Mouse (Mus musculus): Measurements from ENCODE around the gene Rnf43.

Rnf43 gene

DNA sequence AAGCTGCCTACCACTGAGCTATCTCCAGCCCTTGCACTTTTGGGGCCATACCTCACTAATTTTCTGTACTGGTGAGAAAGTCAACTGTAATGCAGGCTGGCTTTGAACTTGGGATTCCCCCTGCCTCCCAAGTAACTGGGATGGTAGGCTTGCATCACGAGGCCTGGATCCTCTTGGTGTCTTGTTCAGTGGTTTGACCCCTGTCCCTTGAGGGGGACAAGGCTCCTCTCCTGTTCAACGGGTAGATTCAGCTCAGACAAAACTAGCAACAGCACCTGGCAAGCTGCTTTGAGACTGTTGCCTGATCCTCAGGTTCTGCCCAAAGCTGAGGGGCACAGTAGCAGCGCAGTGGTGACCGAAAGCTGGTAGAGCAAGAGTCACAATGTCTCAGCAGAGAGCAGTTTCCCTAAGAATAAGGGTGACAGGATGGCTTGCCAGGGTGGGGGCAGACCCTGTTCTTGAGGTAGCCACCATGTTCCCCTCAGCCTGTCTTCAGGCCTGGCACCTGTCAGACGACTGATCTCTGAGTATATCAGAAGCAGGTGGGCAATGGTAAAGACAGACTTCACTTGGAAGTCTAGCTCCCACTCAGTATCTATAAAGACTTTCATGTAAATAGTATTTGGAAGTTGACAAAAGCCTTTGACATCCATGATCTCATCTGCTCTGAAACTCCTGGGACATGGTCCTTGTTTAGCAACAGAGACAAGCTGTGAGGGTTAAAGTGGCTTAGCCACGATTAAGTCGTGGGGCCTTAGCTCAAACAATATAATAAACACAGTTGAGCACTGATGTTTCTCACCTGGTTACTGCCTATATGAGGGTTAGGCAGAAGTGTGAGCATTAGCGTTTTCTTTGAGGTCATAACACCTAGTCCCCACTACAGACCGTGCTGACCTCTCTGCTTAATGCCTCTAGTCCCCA lies 83.4 kb downstream of the Rnf43 start:
- DNase-seq (ENCODE audit: low spot score in 2 of 2), result no peak

DNA sequence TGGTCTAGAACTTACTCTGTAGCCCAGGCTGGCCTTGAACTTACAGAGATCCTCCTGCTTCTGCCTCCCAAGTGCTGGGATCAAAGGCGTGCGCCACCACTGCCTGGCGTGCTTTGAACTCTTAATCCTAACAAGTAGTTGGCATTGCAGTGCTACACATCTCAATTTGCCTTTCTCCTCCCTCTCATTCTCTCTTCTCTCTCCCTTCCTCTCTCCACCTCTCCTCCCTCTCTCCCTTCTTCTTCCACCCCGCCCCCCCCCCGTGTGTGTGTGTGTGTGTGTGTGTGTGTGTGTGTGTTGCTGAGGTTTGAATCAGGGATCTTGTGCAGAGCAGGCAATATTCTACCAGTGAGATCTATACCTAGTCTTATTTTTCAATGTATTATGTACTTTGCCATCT lies 84.8 kb downstream of the Rnf43 start:
- no peak for DNase-seq (ENCODE audit: low spot score in 2 of 2)

DNA sequence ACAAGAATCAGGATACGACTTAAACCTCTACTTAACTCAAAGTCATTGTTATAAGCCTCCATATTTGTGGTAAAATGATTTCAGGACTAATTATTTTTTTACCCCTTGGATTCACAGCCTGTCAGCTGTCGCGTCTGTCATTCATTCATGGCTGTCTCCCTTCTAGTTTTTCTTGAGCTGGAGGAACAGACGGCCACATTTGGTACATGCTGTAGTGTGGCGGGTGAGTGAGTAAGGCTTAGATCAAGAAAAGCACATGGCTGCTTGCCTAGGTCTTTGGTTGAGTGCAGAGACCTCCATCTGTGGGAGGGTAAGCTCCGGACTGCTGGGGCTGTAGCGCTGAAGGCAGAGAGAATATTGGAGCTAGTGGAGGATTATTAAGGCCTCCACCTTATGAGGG lies 85.2 kb downstream of the Rnf43 start:
- DNase-seq (ENCODE audit: low spot score in 2 of 2), result no peak

DNA sequence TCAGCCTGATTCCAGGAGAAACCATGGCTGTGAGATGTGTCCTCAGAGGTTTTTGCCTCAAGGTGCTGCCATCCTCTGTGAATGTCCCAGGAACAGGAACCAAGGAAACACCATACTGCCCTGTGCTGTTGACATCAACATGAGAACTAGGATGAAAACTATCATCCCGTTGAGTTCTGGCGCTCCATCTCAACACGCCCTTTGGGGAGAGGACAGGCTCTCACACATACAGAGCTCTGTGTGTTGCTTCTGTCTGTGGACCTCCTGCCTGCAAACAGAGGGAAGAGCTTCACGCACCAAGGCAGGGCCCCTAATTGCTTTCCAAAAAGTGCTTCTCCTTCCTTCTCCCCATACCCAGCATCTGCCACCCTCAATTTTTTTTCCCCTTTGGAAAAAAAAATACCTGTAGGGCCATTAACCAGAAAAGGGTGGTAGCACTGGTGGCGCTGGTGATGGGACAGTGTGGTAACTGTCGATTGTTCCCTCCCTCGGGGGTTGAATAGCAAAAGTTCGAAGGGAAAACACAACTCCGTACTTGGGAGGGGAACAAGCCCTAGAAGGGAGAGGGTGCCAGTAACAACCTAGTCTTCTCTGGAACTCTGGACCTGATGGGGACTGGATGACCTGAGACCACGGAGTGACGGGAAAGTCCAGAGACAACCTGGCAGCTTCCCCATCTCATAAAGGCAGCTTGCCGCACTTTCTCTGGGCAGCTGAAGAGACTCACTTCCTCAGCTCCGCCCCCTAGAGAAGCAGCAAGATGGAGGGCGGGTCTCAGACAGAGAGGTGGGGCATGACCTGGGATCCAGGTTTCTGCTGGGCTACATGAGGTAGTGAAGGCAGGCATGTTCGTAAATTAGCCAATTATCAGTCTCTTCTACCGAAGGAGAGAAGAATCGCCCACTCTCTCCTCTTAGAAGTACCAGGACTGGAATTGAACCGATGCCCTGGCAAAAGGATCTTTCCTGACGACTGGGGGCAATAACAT lies 85.9 kb downstream of the Rnf43 start:
- no peak for DNase-seq (ENCODE audit: low spot score in 2 of 2)

DNA sequence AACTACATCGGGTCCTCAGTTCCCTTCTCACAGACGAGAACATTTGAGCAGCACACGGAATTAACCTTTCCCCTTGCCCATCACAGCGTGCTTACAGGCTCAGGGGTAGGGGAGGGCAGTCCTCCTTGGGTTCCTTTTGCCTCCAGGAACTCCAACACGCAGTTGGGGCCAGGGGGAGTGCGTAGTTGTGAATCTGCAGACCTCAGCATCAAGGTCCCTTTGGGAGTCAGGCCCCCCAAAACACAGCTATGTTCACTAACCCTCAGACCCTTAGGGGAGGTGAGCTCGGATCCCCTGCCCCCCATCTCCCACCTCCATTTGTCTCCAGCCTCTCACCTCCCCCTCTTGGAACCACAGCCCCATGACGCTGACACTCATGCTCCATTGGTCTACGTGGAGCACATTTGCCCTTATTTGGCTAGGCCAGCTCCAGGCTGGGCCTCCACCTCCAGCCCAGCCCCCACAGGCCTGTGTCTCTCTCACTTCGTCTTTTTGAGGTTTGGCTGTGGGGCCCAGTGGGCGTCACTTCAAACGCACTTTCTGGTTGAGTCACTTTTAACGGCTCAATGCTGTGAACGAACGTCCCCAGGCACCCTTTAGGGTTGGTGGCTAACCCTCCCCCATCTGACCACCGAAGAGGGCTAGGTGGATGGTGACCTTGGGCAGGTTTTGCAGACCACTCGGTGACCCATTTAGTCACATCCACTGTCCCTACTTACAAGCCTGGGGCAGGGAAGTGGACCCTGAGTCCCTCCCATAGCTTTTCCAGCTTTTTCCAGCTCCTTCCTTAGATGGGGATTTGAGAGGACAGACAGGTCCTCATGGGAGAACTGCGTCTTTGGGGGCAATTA lies 86.9 kb downstream of the Rnf43 start:
- DNase-seq (ENCODE audit: low spot score in 2 of 2), result peak; percentile 33 to 46

GRCm38 (mm10) chr11:87750043-87750421 lies 87.5 kb downstream of the Rnf43 start:
- no peak for DNase-seq (ENCODE audit: low spot score in 2 of 2)

- DNase-seq (ENCODE audit: low spot score in 2 of 2), result no peak
Observed at GRCm38 (mm10) chr11:87750521-87750920, 88.0 kb downstream of the Rnf43 start.

DNA sequence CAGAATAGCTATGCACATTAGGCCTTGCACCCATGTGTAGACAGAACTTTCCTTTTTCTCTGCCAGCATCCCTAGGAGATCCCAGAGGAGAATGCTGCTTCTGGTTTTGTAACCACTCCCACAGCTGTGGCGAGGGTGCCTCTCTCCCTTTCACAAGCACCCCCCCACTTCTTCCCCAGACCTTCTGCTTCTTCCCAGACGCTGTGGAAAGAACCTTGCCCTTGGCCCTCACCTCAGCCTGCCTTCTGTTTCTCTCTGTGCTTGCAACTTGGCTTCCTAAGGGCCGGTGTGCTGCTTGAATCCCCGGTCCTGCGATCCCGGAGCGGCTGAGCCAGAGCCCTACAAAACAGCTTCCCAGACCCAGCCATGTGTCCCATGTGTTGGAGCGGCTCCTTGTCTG lies 88.5 kb downstream of the Rnf43 start:
- DNase-seq (ENCODE audit: low spot score in 2 of 2), result no peak

GRCm38 (mm10) chr11:87751491-87751966 lies 89.0 kb downstream of the Rnf43 start:
- DNase-seq (ENCODE audit: low spot score in 2 of 2), result no peak

- no peak for DNase-seq (ENCODE audit: low spot score in 2 of 2)
Observed at GRCm38 (mm10) chr11:87752307-87752706, 89.8 kb downstream of the Rnf43 start.

DNA sequence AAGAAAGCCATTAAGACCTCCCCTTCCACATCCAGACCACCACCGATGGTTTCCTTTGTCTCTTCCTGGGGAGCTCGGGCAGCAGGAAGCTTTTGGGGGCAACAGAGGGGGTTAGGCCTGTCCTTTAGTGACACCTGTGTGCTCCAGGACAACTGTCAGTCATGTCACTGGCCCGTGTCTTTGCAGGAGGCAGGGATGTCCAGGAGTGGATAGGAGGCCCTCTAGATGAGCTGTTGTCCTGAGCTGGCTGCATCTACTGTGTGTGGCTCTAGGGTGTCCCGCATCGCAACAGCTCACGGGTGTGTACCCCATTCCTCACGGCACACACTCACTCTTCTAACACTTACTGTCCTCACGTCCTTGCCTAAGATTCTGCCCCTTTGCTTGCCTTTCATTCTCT lies 90.7 kb downstream of the Rnf43 start:
- DNase-seq (ENCODE audit: low spot score in 2 of 2), result no peak

DNA sequence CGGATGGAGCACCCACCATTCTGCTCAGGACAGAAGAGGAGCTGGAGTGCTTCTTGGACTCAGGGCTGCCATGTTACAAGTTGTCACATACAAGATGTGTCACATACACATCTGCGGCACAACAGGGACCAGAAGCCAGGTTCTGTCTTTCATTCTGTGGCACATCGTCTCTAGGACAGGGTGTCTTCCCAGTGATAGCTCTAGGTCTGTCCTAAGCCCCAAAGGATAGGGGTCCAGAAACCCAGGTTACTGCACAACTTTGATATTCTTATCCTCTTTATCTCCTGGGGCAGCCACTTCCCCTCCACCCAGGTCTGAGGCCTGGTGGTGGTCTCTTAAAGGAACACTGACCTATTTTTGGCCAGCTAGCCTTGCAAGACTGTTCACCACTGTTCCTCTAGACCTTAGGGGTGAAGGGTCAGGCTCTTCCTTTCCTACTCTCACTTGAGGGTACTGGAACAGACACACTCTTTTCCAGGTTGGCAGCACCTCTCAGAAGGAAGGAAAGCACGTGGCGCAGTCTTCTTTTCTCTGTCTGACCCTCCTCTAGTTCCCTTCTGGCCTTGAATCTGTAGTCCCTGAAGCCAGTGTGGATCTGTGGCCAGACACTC lies 91.5 kb downstream of the Rnf43 start:
- no peak for DNase-seq (ENCODE audit: low spot score in 2 of 2)

- no peak for DNase-seq (ENCODE audit: low spot score in 2 of 2)
Observed at GRCm38 (mm10) chr11:87754603-87755002, 92.1 kb downstream of the Rnf43 start.

DNA sequence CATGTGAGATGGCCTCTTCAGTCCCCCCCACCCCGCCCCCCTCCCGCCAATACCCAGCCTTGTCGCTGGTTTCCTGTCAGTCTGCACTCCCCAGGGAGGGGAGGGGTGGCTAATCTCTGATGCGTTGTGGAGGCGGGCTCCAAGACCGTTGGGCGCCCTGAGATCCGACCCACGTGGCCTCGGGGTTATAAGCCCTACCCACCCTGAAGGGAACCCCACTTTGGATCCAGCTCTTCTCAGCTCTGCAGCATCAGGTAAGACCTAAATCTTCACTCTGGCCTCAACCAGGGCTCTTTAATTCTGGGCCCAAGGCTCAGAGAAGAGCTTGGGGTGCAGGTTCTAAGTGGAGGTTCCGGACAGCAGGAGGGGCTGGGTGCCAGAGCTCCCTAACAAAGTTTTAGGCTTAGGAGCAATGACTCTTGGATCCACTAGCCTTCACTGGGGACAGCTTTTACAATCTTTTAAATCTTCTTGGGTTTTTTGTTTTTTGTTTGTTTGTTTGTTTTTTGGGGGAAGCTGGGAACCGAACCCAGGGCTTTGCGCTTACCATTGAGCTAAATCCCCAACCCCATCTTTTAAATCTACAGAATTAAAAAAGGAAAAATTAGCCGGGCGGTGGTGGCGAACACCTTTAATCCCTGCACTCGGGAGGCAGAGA lies 93.0 kb downstream of the Rnf43 start:
- no peak for DNase-seq (ENCODE audit: low spot score in 2 of 2)

DNA sequence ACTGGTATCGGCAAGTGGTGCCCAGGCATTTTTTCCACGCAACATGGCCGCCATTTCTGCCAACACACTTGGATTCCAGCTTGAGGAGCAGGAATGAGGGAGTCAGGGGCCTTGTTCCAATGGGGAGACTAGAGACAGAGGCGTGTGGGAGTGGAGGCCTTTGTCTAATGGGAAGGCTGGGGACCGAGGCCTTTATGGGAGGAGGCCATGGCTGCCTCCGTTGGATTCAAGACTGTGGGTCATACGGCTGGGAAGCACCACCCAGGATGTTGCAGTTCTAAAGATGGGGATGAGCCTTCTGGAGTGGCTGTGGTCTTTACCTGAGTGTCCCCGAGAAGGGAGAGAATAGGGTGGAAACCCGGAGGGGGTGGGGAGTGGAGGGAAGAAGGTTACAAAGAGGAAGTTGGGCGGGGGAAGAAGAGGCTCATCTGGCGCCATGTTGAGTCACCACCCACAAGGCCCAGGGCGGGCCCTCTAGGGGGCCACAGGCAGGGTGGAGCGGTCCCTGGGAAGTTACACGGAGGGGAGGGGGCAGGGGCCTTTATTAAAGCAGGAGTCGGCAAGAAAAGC lies 93.8 kb downstream of the Rnf43 start:
- no peak for DNase-seq (ENCODE audit: low spot score in 2 of 2)

DNA sequence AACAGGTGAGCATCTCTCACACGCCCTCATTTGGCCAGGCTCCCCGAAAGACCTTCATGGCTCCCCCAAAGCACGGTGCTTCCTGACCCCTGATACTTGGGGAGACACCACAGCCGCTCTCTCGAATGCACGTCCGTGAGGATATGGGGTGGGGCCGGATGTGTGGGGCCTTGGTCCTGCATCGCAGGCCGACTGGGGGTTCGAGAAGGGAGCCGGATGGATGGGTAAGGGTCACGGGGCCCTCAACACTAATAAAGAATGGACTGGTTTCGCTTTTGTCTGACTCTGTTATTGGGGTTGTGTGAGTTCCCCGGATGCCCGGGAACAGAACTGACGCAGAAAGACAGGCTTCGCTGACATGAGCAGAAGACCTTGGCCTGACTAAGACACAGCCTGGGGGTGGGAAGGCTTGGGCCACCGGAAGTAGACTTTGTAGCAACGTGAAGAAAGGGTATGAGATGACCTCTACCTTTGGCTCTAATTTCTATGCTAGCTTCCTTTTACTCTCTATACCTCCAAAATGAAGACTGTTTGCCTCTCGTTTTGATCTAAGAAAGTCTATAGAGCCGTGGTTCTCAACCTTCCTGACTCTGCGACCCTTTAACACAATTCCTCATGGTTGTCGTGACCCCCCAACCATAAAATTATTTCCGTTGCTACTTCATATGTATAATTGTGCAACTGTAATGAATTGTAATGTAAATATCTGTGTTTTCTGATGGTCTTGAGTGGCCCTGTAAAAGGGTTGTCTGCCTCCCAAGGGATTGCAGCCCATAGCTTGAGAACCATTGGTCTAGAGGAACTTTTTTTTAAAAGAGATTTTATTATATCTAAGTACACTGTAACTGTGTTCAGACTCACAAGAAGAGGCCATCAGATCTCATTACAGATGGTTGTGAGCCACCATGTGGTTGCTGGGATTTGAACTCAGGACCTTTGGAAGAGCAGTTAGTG lies 94.8 kb downstream of the Rnf43 start:
- no peak for DNase-seq (ENCODE audit: low spot score in 2 of 2)

DNA sequence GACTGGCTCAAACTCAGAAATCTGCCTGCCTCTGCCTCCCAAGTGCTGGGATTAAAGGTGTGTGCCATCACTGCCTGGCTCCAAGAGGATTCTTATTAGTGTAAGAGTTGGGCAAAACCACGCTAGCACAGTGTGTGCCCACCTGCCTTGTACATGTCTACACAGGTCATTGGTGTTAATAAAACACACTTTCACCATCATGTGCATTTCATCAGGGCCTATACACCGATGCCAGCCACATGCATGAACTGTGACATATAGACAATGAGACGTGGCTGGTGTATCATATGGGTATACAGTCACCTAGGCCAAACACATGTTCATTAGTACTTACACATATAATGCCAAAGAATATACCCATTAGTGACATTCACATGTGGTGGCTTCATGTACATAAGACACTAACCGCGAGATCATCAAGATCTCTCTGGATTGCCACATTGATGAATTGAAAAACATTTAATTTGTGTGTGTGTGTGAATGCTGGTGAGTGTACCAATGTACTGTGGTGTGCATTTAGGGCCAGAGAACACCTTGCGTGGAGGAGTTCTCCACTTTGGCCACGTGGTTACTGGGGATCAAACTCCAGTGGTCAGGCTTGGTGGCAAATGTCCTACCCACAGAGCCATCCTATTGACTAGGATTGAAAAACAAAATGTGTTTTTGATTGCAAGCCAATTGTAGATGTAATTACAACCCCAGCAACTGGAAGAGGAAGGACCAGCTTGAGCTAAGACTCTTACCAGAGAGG lies 95.8 kb downstream of the Rnf43 start:
- DNase-seq (ENCODE audit: low spot score in 2 of 2), result no peak

GRCm38 (mm10) chr11:87758957-87759608 lies 96.6 kb downstream of the Rnf43 start:
- DNase-seq (ENCODE audit: low spot score in 2 of 2), result no peak

All from right cerebral cortex, adult 2 months (tissue).